Mouse (Mus musculus) kidney, postnatal 0 days (tissue): ENCODE data around the gene Bckdhb. TPM values are rescaled to one million over a fixed set of nuclear protein-coding genes. Genes with fewer than 3 reads are reported as not detected.

Experiments used
- ATAC-seq: fragments of 200-750 bp; cut with Nextera tagmentation; replicated peaks from 2 replicates; pipeline ENCODE4 v1.8.0; 2017; ENCODE audit warnings: low read depth, moderate number of reproducible peaks, moderate TSS enrichment, moderate library complexity; ENCODE audit not compliant: low FRiP score
- DNase-seq: peaks from one replicate; pipeline ENCODE4 v3.0.0-alpha.2; 2016; ENCODE audit warnings: low spot score
- H3K27ac ChIP-seq: fragments of 300-500 bp; sonication (generic); 2 replicates; pipeline ENCODE4 v1.5.1; 2014; ENCODE audit warnings: mild to moderate bottlenecking
- H3K27me3 ChIP-seq: fragments of 300-500 bp; sonication (generic); 2 replicates; pipeline ENCODE4 v1.6.1; 2014; ENCODE audit warnings: low read length, mixed read lengths; ENCODE audit not compliant: insufficient read depth
- H3K36me3 ChIP-seq: fragments of 300-500 bp; sonication (generic); 2 replicates; pipeline ENCODE4 v1.6.1; 2014; ENCODE audit warnings: low read length, mixed read lengths; ENCODE audit not compliant: insufficient read depth
- H3K4me1 ChIP-seq: fragments of 300-500 bp; sonication (generic); replicated peaks from 2 replicates; pipeline ENCODE4 v1.6.1; 2014; ENCODE audit warnings: antibody characterized with exemption, low read length, mixed read lengths; ENCODE audit not compliant: insufficient read depth
- H3K4me2 ChIP-seq: fragments of 300-500 bp; sonication (generic); 2 replicates; pipeline ENCODE4 v1.6.1; 2014; ENCODE audit warnings: mild to moderate bottlenecking, low read length, moderate library complexity, mixed read lengths
- H3K4me3 ChIP-seq: fragments of 300-500 bp; sonication (generic); replicated peaks from 2 replicates; pipeline ENCODE4 v1.5.1; 2014; ENCODE audit warnings: low read depth, low read length
- H3K9ac ChIP-seq: fragments of 300-500 bp; sonication (generic); 2 replicates; pipeline ENCODE4 v1.6.1; 2014; ENCODE audit warnings: low read depth, low read length
- H3K9me3 ChIP-seq: fragments of 300-500 bp; sonication (generic); replicated peaks from 2 replicates; pipeline ENCODE4 v1.6.1; 2016; ENCODE audit warnings: low read length, inconsistent platforms, mixed read lengths
- CTCF ChIP-seq: IDR thresholded peaks from 2 replicates; pipeline ENCODE4 v1.5.1; 2016; ENCODE audit warnings: antibody characterized with exemption, low read depth, mild to moderate bottlenecking, moderate library complexity
- WGBS: fragments of 180-500 bp; shearing (Covaris S2); extraction: QIAGEN DNeasy Blood & Tissue Kit; methylation state at CpG from one replicate; pipeline ENCODE4 v1.1.7; 2014; 5-methylcytosine and 5-hydroxymethylcytosine counted together
- polyA plus RNA-seq: library from polyadenylated mRNA; unstranded; fragments of >200 nt; fragmentation: Nextera tagmentation; extraction: Ambion mirVana; gene quantifications from 2 replicates; pipeline ENCODE4 v1.2.1, GENCODE M21; 2015

Gene Bckdhb
- polyA plus RNA-seq, 1 experiment from 2014 or later: 50.6 TPM

DNA sequence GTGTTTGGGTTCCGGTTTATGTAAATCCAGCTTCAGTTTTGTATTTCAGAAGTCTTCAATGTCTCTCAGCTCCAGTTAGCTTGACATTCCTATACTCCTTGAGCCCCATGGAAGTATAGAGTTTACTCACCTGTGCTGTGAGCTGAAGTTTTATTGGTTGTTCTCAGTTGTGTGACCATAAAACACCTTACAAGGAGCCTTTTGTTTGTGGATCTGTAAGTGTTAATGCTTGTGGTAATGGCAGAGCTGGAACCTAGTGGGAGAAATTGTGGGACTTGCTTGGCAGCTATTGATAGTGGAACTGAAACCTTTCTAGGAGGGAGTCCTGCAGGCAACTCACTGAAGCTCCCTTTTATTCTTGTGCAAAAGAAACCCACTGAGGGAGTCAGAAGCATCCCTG is 112.3 kb downstream of the Bckdhb start:
- ATAC-seq (no peak), DNase-seq (no peak)
- H3K36me3 ChIP-seq: no peaks in the 10 kb centered on the region
- 83% methylated on average over 1 of the region's 1 CpGs for WGBS
- no peak overlapping the region for H3K27ac ChIP-seq
- no peak for TF ChIP-seq CTCF
- H3K4me2 ChIP-seq: no peak overlapping the region
- H3K9me3 ChIP-seq: no peaks in the 10 kb centered on the region
- no peak overlapping the region for H3K4me3 ChIP-seq
- H3K9ac ChIP-seq: no peak overlapping the region
- H3K27me3 ChIP-seq: no peaks in the 10 kb centered on the region
- H3K4me1 ChIP-seq: peaks cover 3% of the 10 kb centered on the region; the same call in 1 of the 2 replicates

DNA sequence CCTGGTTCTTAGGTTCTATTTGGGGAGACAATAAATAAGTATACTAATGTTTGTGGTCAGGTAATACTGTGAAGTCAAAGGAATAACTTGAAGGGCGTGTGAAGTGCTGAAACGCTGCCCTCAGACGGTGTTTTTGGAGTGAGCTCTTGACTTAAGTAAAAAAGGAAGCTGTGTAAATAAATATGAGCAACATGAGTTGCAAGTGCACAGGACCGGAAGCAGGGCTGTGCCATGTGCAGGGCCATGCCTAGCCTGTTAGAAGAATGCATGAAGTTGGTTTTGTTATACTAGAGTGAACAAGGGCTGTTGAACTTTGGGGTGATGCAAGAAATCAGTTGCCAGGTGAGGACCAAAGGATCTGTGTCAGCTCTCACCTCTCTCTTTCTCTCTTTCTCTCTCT is 114.0 kb downstream of the Bckdhb start:
- DNase-seq (no peak), ATAC-seq (no peak)
- Histone ChIP-seq H3K36me3 (no peaks in the 10 kb centered on the region), H3K27me3 (no peaks in the 10 kb centered on the region), H3K4me3 (no peak overlapping the region), H3K27ac (no peak overlapping the region), H3K9me3 (no peaks in the 10 kb centered on the region), H3K9ac (no peak overlapping the region), H3K4me1 (no peaks in the 10 kb centered on the region), H3K4me2 (no peak overlapping the region)
- no peak for TF ChIP-seq CTCF
- 78% methylated on average over 4 of the region's 4 CpGs for WGBS

DNA sequence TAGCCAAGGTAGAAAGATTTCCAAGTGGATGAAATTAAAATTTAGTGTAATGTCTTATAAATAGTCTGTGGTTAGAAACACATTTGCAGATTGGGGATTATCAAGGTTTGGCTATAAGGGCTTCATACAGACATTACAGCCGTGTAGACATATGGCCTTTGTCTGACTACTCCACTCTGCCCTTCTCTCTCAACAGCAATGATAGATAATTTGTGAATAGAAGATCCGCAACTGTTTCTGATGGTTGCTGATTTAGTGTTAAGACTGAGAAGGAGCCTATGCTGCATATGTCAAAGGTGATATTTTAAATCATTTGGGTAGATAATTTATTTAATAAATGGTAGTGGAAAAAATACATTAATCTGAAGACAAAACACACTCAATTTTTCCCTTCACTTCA is 115.4 kb downstream of the Bckdhb start:
- no peak for ATAC-seq
- H3K4me2 ChIP-seq: no peak overlapping the region
- no peak for TF ChIP-seq CTCF
- H3K9me3 ChIP-seq: no peaks in the 10 kb centered on the region
- no peaks in the 10 kb centered on the region for H3K36me3 ChIP-seq
- no peak overlapping the region for H3K9ac ChIP-seq
- no peaks in the 10 kb centered on the region for H3K27me3 ChIP-seq
- no peak overlapping the region for H3K27ac ChIP-seq
- 87% methylated on average over 2 of the region's 2 CpGs for WGBS
- no peak overlapping the region for H3K4me3 ChIP-seq
- DNase-seq: no peak
- no peaks in the 10 kb centered on the region for H3K4me1 ChIP-seq

- Histone ChIP-seq H3K36me3 (no peaks in the 10 kb centered on the region), H3K4me2 (no peak overlapping the region), H3K9me3 (no peaks in the 10 kb centered on the region), H3K9ac (no peak overlapping the region), H3K27ac (no peak overlapping the region), H3K4me3 (no peak overlapping the region), H3K27me3 (no peaks in the 10 kb centered on the region), H3K4me1 (no peaks in the 10 kb centered on the region)
- no peak for ATAC-seq
- no peak for TF ChIP-seq CTCF
- whole genome bisulfite sequencing: 74% methylated on average over 4 of the region's 4 CpGs
- no peak for DNase-seq
These were observed 116.8 kb downstream of the Bckdhb start for GRCm38 (mm10) chr9:84041631-84042277.

- Histone ChIP-seq H3K4me3 (no peak overlapping the region), H3K9me3 (no peaks in the 10 kb centered on the region), H3K36me3 (no peaks in the 10 kb centered on the region), H3K27ac (no peak overlapping the region), H3K9ac (no peak overlapping the region), H3K4me1 (no peaks in the 10 kb centered on the region), H3K4me2 (no peak overlapping the region), H3K27me3 (no peaks in the 10 kb centered on the region)
- DNase-seq (no peak), ATAC-seq (no peak)
- no peak for TF ChIP-seq CTCF
- 73% methylated on average over 3 of the region's 3 CpGs for WGBS
These were observed 117.6 kb downstream of the Bckdhb start for GRCm38 (mm10) chr9:84042539-84042938.

DNA sequence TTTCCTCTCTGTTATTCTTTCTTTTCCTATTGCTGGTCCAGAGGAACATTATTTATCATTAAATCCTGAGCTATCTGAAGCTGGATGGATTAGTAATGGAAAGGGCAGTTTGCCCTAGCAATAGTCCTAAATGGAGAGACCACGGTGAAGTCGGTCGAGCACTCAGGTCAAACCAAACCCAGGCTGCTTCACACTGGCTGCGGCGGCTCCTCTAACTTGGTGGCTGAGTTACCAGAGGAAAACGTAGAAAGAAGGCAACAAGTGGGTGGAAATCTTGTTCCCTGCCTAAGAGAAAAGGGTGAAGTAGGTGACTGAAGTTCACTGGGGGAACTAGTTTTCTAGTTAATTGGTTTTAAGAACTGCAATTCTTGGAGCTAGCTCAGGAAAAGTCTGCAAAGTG is 119.2 kb downstream of the Bckdhb start:
- Histone ChIP-seq H3K4me2 (no peak overlapping the region), H3K9ac (no peak overlapping the region), H3K27ac (no peak overlapping the region), H3K36me3 (no peaks in the 10 kb centered on the region), H3K4me3 (no peak overlapping the region), H3K9me3 (no peaks in the 10 kb centered on the region), H3K4me1 (no peaks in the 10 kb centered on the region), H3K27me3 (no peaks in the 10 kb centered on the region)
- 92% methylated on average over 6 of the region's 6 CpGs for WGBS
- DNase-seq: no peak
- no peak for ATAC-seq
- TF ChIP-seq CTCF: no peak

- WGBS: 98% methylated on average over 2 of the region's 2 CpGs
- no peak overlapping the region for H3K9ac ChIP-seq
- no peaks in the 10 kb centered on the region for H3K9me3 ChIP-seq
- ATAC-seq (no peak), DNase-seq (no peak)
- no peak overlapping the region for H3K4me3 ChIP-seq
- no peaks in the 10 kb centered on the region for H3K4me1 ChIP-seq
- no peak for TF ChIP-seq CTCF
- no peaks in the 10 kb centered on the region for H3K36me3 ChIP-seq
- H3K27me3 ChIP-seq: no peaks in the 10 kb centered on the region
- no peak overlapping the region for H3K4me2 ChIP-seq
- H3K27ac ChIP-seq: no peak overlapping the region
These were observed 120.7 kb downstream of the Bckdhb start for GRCm38 (mm10) chr9:84045632-84046031.
